Mouse (Mus musculus): ENCODE data around the gene Cst3.

- TF ChIP-seq MAX (IDR thresholded peaks at IDR 0.05; ENCODE audit: low read depth) (no peak), POLR2A (IDR thresholded peaks at IDR 0.05; ENCODE audit: insufficient read length, low read depth) (no peak), USF1 (IDR thresholded peaks at IDR 0.05; ENCODE audit: low read depth) (no peak), POLR2AphosphoS2 (IDR thresholded peaks at IDR 0.05; ENCODE audit: insufficient read length, low read depth) (no peak), MYOG (IDR thresholded peaks at IDR 0.05; ENCODE audit: control insufficient read depth in 1 of 3, insufficient read depth in 1 of 3, insufficient read length in 2 of 3, low read depth in 2 of 3) (no peak), SRF (IDR thresholded peaks at IDR 0.05; ENCODE audit: control insufficient read depth, insufficient read length, low read depth) (no peak), MYOD1 (IDR thresholded peaks at IDR 0.05; ENCODE audit: control insufficient read depth in 1 of 3, insufficient read length in 2 of 3, low read depth in 2 of 3) (no peak), TCF12 (IDR thresholded peaks at IDR 0.05; ENCODE audit: insufficient read depth, poor library complexity, severe bottlenecking) (no peak), REST (IDR thresholded peaks at IDR 0.05; ENCODE audit: insufficient read depth, insufficient read length) (no peak), E2F4 (IDR thresholded peaks at IDR 0.05; ENCODE audit: insufficient read depth) (no peak), CEBPB (IDR thresholded peaks at IDR 0.05; ENCODE audit: insufficient read depth, poor library complexity, severe bottlenecking) (no peak)
These were observed 3.2 kb upstream of the Cst3 start for GRCm38 (mm10) chr2:148878641-148879130.
